Mouse (Mus musculus): ENCODE measurements around the gene Tmem106a.
"Not testable (repeated sequence)": the region's sequence is repeated elsewhere in the genome, so short reads cannot be mapped to it uniquely, and the experiment has no call there.

Gene Tmem106a

GRCm38 (mm10) chr11:101602491-101602890, 20.4 kb downstream of the Tmem106a start:
- DNase-seq = no peak

DNA sequence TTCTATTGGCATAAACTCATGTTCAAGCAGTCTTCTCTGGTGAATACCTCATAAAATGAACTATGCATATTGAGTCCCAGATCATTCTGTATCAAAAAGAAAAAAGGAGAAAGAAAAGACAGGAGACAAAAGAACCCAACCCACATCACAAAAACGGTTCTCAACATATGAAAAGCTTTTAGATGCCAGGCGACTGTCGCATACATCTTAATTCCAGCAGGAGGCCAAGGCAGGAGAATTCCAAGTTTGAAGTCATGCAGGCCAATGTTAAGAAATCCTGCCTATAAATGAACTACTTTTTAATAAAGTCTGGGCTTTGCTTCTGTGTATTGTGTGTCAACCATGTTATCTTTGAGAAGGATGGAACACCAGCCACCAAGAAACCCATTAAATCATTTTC, 22.1 kb downstream of the Tmem106a start:
- no peak for DNase-seq

- DNase-seq = peak; percentile 58
Observed at GRCm38 (mm10) chr11:101604531-101605453, 22.8 kb downstream of the Tmem106a start.

DNA sequence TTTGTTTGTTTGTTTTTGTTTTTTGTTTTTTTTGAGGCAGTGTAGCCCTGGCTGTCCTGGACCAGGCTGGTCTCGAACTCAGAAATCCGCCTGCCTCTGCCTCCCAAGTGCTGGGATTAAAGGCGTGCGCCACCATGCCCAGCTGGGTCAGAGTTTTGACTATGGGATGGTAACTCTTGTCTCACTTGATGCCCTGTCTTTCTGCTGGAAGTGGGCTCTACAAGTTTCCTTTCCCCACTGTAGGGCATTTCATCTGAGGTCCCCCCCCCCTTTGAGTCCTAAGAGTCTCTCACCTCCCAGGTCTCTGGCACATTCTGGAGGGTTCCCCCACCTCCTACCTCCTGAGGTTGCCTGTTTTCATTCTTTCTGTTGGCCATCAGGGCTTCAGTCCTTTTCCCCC, 25.1 kb downstream of the Tmem106a start:
- DNase-seq = not testable (repeated sequence)

DNA sequence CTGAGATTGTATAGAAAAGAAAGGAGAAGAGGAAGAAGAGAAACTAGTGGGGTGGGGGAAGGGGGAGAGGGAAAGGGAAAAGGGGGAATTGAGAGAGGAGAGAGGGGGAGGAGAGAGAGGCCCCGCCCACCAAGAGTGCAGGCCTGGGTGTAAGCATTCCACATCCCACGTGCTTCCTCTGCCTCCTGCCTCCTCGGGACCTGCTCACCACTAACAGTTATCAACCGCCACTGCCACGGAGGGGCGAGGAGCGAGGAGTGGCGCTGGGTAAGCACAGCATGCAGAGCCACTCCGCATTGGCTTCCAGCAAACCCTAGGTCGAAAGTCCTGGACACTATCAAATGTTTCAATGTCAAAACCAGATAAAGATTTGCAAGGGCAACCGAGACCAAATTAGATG, 28.4 kb downstream of the Tmem106a start:
- DNase-seq = no peak

GRCm38 (mm10) chr11:101613596-101613995, 31.6 kb downstream of the Tmem106a start:
- no peak for DNase-seq

- DNase-seq = no peak
Observed at GRCm38 (mm10) chr11:101614116-101614515, 32.1 kb downstream of the Tmem106a start.

DNA sequence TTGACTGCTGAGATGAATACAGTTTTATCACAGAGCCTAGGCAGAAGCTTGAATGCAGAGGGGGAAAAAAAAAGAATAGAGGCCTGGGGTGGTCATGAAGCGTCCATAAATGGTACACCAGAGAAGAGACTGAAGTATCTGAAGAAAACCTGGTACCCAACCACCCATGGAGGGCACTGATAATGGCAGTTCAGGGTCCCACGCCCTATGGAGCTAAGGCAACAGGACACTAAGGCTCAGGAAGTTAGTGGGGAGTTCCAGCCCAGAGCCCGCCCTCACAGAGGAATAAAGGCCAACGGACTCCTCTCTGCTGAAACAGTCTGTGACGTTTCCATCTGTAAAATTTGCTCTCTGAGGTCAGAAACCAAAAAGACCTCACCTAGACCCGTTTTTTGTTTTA, 33.3 kb downstream of the Tmem106a start:
- DNase-seq = no peak

DNA sequence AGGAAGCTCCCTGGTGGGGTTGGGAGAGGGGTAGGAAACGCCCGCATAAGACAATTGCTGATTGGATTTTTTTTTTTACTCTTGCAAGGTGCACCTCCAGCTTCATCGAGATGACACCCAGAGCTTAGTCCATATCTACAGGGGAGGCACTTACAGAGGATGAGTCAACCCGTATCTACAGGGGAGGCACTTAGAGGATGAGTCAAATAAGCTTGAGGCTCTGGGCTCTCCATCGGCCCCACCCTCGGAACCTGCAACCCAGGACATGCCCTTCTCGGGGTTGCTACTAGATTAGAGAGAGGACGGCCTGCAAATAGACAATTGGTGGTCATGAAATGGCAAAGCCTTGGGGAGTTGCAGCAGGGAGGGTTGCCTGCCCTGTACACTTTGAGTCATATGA, 34.1 kb downstream of the Tmem106a start:
- no peak for DNase-seq

GRCm38 (mm10) chr11:101616948-101617767, 35.1 kb downstream of the Tmem106a start:
- no peak for DNase-seq

- no peak for DNase-seq
Observed at GRCm38 (mm10) chr11:101617849-101618248, 35.8 kb downstream of the Tmem106a start.

GRCm38 (mm10) chr11:101618596-101618995, 36.6 kb downstream of the Tmem106a start:
- no peak for DNase-seq

DNA sequence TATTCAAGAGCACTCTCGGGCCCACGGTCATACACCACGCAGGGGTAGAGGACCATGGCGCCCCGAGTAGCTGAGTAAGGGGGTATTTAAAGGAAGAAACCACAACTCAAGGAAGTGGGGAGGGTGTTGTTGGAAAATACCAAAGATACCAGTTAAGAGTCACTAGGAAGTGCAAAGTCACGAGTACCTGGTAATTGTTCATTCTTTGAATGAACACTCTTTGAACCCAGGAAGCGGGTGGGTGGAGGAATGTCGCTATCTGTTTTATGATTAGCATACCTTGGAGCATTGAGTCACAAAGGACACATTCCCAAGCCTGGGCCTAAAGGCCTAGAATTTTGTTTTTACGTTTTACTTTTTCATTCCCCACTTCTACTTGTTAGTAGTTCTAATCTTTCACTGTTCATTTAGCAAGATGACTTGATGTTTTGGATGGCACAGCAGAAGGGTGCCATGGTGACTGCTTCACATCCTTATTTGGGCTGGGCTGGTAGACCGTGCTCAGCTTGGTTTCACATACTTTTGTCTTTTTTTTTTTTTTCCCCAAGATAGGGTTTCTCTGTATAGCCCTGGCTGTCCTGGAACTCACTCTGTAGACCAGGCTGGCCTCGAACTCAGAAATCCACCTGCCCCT, 38.1 kb downstream of the Tmem106a start:
- DNase-seq = not testable (repeated sequence)

GRCm38 (mm10) chr11:101626649-101626994, 44.6 kb downstream of the Tmem106a start:
- DNase-seq = no peak

GRCm38 (mm10) chr11:101626995-101627856, 45.2 kb downstream of the Tmem106a start, which contains the start of gene Rdm1:
TSS of gene Rdm1 (plus strand) at chr11:101627195.
- peak; percentile 76 for DNase-seq

- peak; percentile 78 for DNase-seq
Observed at GRCm38 (mm10) chr11:101627857-101628559, 46.0 kb downstream of the Tmem106a start.

DNA sequence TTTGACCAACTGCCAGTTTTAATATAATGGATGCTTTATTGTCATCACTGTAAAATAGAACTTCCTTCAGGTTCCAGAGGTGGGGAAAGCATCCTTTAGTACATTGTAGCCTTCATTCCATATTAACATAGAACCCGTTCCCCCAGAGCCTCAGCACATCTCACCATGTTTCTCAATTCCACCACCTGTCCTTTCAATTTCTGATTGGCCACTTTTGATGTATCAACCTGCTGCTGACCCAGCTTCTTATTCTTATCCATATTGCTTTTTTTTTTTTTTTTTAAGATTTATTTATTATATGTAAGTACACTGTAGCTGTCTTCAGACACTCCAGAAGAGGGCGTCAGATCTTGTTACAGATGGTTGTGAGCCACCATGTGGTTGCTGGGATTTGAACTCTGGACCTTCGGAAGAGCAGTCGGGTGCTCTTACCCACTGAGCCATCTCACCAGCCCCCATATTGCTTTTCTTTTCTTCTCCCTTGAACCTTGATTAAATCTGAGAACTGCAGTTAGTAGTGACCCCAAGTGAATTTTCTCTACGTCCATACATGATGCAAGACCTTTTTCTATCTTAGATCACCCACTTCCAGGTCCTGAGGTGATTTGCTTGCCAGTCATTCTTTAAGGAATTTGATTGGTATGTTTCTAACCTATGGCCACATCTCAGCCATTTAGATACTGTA, 46.8 kb downstream of the Tmem106a start:
- DNase-seq = not testable (repeated sequence)

GRCm38 (mm10) chr11:101635660-101636059, 53.6 kb downstream of the Tmem106a start:
- no peak for DNase-seq

DNA sequence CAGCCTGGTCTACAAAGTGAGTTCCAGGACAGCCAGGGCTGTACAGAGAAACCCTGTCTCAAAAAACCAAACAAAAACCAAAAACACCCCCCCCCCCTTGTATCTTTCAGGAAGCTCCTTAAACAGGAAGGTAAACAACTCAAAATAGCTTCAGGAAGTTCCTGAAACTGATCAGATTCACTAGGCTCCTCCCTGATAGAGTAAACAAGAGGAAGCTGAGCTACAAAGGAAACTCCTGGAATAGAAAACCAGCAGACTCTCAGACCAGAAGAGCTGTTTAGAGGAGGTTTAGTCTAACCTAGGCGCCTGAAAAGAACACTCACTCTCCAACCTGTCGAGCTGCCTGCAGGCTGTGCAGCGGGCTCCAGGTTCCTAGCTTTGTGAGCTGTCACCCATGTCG, 57.7 kb downstream of the Tmem106a start:
- no peak for DNase-seq

DNA sequence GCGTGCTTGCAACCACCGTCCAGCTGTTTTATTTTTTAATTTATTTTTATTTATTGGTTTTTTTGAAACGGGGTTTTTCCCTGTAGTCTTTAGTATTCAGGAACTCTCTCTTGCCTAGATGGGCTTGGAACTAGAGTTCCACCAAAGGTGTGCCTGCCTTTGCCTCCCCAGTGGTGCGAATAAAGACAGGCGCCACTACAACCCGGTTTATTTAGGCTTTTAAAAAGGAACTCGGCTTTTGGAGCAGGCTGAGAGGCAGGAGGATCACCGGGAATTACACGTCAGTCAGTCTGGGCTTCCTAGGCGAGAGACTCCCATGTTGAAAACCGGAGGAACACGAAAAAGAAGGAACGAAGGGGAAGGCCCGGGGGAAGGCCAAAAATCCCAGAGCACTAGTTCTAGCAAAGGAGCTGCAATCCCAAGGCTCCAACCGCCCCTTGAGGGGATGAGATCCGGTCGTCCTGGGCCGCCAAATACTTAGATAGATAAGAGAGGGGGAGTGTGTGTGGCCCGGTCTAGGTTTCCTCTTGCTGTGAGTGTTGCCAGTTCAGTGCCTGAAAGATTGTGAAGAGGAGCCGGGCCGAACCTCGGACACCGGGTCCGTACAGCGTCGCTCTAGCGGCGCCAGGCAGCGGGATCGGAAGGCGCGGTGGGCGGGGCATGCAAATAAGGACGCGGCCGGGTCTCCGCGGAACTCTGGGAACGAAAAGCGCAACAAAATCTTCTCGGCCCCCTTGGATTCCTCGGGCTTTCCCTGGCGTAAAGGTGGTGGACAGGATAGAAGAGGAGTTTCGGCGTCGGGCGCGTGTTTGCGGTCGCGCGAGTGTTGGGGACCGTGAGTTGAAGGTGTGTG, 59.0 kb downstream of the Tmem106a start:
- peak; percentile 81 for DNase-seq
